Mouse (Mus musculus) hematopoietic stem cell, adult 5-6 weeks (primary cell): ENCODE results near the gene B2m. TPM values are rescaled to one million over a fixed set of nuclear protein-coding genes. Genes with fewer than 3 reads are reported as not detected.
"Not testable (repeated sequence)": the region's sequence is repeated elsewhere in the genome, so short reads cannot be mapped to it uniquely, and the experiment has no call there.

Experiments
- ATAC-seq, 2 experiments: fragments of 125-278 bp in 1 of 2; replicated peaks in 1 of 2; 2 replicates each; pipeline ENCODE4 v1.8.0; 2016 to 2017; ENCODE audit warnings: inconsistent platforms in 2 of 2, mild to moderate bottlenecking in 2 of 2, moderate number of reproducible peaks in 2 of 2, low read depth in 1 of 2, moderate TSS enrichment in 1 of 2; ENCODE audit not compliant: low FRiP score in 2 of 2, poor library complexity in 2 of 2, severe bottlenecking in 2 of 2, insufficient read depth in 1 of 2, low TSS enrichment in 1 of 2
- total RNA-seq: library from RNA; stranded (forward); fragments of 172-1452, 232-1000 nt; gene quantifications from 2 replicates; pipeline ENCODE4 v1.2.3, GENCODE M21; 2017

The B2m gene
- total RNA-seq: 3,422 and 3,507 TPM in 2 replicates

GRCm38 (mm10) chr2:122147508-122148241, at the start of gene B2m:
B2m (plus strand) TSS chr2:122147686.
- peak; percentile 83 to 91 for ATAC-seq

- ATAC-seq: not testable (repeated sequence)
Measured at GRCm38 (mm10) chr2:122097686-122098085, 49.8 kb upstream of the B2m start.

- peak; percentile 49 to 71; a peak in 1 of 4 replicates for ATAC-seq
Measured at GRCm38 (mm10) chr2:122102070-122102469, 45.4 kb upstream of the B2m start.

- ATAC-seq: no peak
Measured at GRCm38 (mm10) chr2:122108101-122108500, 39.4 kb upstream of the B2m start.

- no peak for ATAC-seq
Measured at GRCm38 (mm10) chr2:122109714-122110113, 37.8 kb upstream of the B2m start.

GRCm38 (mm10) chr2:122116888-122117287, 30.6 kb upstream of the B2m start:
- no peak for ATAC-seq

GRCm38 (mm10) chr2:122117961-122118958, 29.2 kb upstream of the B2m start, which contains the start of gene Spg11:
Spg11 (minus strand) TSS chr2:122118386.
- peak; percentile 98 to 99 for ATAC-seq

GRCm38 (mm10) chr2:122125680-122126572, 21.6 kb upstream of the B2m start:
- peak; percentile 38 to 55 for ATAC-seq

GRCm38 (mm10) chr2:122126765-122127347, 20.6 kb upstream of the B2m start:
- no peak; a peak in 1 of 4 replicates for ATAC-seq

- no peak for ATAC-seq
Measured at GRCm38 (mm10) chr2:122127635-122128034, 19.9 kb upstream of the B2m start.

- ATAC-seq: no peak; a peak in 1 of 4 replicates
Measured at GRCm38 (mm10) chr2:122132078-122132477, 15.4 kb upstream of the B2m start.

- no peak for ATAC-seq
Measured at GRCm38 (mm10) chr2:122132618-122133017, 14.9 kb upstream of the B2m start.

- ATAC-seq: peak; percentile 56 to 64; a peak in 3 of 4 replicates
Measured at GRCm38 (mm10) chr2:122137839-122138465, 9.5 kb upstream of the B2m start.

GRCm38 (mm10) chr2:122140815-122141214, 6.7 kb upstream of the B2m start:
- ATAC-seq: no peak

GRCm38 (mm10) chr2:122141332-122141967, 6.0 kb upstream of the B2m start:
- no peak for ATAC-seq

- no peak for ATAC-seq
Measured at GRCm38 (mm10) chr2:122143111-122143510, 4.4 kb upstream of the B2m start.
